Mouse (Mus musculus): ENCODE data around the gene Gucy2g. TPM values are rescaled to one million over a fixed set of nuclear protein-coding genes. Genes with fewer than 3 reads are reported as not detected.

The Gucy2g gene
- polyA plus RNA-seq, 1 experiment from 2014 or later, result not detected

DNA sequence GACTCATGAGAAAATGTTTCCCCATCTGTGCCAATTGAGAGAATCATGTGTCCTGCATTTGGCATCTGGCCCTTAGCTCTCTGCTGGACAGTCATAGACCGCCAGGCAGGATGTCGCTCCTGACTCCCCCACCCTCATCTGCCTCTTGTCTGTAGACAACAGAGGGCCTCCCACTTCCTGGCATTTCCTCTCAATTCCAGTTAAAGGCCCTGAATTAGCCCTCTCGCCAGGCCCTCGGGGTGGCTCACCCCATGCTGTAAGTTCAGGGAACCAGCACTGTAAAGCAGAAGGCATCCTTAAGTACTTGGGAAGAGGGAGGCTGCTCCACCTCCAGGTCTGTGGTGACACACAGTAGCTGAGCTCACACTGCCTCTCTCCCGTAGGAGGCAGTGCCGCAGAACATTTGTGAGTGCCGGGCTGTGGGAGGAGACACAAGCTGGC, 3.8 kb upstream of the Gucy2g start:
- 31% methylated on average over 7 of the region's 7 CpGs for WGBS
- H3K4me3 ChIP-seq, result no peak overlapping the region
- no peaks in the 10 kb centered on the region for H3K27me3 ChIP-seq
- H3K9ac ChIP-seq (replicated peaks), result no peak overlapping the region
- no peaks in the 10 kb centered on the region for H3K9me3 ChIP-seq
- no peaks in the 10 kb centered on the region for H3K4me1 ChIP-seq
- H3K27ac ChIP-seq (replicated peaks), result no peak overlapping the region
- H3K36me3 ChIP-seq, result no peaks in the 10 kb centered on the region
- no peak for ATAC-seq (ENCODE audit: low FRiP score, low read depth)
- no peak overlapping the region for H3K4me2 ChIP-seq (replicated peaks)

DNA sequence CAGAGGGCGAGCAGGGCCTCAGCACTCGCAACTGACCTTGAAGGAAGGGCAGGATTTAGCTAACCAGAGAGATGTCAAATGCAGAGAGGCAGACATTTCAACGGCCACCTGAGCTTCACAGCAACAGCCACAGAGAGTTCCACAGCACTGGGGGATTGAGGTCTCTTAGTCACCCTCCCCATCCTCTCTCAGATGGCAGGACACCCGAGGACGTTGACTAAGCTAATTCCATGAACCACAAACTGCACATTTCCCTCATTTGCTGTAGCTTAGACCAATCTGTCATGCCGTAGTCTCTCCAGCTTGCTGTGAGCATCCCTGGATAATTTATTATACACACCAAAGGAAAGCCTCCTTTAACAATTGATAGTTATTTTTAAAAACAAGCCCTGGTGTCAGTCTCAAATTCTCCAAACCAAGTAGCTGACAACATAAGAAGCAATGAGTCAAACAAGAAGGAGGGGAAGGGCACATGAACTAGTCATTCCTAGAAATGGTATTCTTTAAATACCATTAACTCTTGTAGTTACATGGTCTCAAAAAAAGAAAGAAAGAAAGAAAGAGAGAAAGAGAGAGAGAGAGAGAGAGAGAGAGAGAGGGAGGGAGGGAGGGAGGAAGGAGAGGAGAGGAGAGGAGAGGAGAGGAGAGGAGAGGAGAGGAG, 1.1 kb downstream of the Gucy2g start:
- H3K4me1 ChIP-seq, result no peaks in the 10 kb centered on the region
- ATAC-seq (ENCODE audit: low FRiP score, low read depth), result no peak
- WGBS, result 79% methylated on average over 6 of the region's 6 CpGs

DNA sequence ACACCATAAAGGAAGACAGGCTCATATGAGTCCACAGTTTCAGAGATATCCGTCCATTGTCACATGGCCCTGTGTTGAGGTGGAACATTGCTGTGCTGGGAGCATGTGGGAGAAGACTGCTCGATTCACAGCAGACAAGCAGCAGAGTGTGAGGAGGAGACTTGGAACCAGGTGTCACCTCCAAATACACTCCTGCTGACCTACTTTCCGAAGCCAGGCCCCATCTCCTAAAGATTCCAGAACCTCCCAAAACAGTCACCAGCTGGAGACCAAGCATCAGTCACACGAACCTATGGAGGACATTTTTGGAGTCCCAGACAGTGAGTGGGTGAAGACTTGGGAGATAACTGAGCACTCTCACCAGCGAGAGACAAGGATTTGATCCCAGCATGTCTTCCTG, 4.5 kb downstream of the Gucy2g start:
- no peaks in the 10 kb centered on the region for H3K9me3 ChIP-seq

More for the DNA sequence above, 1.1 kb downstream of the Gucy2g start:
- Histone ChIP-seq H3K4me2 (replicated peaks) (no peak overlapping the region), H3K27me3 (no peaks in the 10 kb centered on the region), H3K9ac (replicated peaks) (no peak overlapping the region), H3K4me3 (no peak overlapping the region), H3K27ac (replicated peaks) (no peak overlapping the region), H3K9me3 (no peaks in the 10 kb centered on the region), H3K36me3 (no peaks in the 10 kb centered on the region)

DNA sequence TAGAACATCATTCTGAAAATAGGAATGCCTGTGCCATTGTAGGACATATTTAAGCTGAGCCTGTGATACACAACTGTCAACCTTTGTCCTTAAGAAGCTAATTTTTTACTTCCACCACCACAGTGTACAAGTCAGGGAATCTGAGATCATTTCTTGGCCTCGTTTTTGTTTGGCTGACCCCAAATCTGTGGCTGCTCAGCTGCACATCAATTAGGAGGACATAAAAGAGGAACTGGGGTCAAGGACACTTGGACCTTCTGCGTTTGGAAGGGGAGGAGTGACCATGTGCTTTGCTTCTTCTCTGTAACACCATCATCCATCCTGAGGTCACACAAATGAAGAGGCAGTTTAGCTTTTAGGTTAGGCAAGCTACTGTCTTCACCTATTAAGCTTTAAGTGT, 5.0 kb downstream of the Gucy2g start:
- no peak for ATAC-seq (ENCODE audit: low FRiP score, low read depth)
- H3K9me3 ChIP-seq, result no peaks in the 10 kb centered on the region
- no peak overlapping the region for H3K27ac ChIP-seq (replicated peaks)
- H3K36me3 ChIP-seq, result no peaks in the 10 kb centered on the region
- no peaks in the 10 kb centered on the region for H3K27me3 ChIP-seq
- 0 out of 2 replicates have a peak, but pooled peaks cover under 1% of the 10 kb centered on the region for H3K4me1 ChIP-seq
- H3K4me3 ChIP-seq, result no peak overlapping the region
- no peak overlapping the region for H3K4me2 ChIP-seq (replicated peaks)
- WGBS, result 61% methylated on average over 2 of the region's 2 CpGs
- no peak overlapping the region for H3K9ac ChIP-seq (replicated peaks)

More for the DNA sequence above, 4.5 kb downstream of the Gucy2g start:
- Histone ChIP-seq H3K36me3 (no peaks in the 10 kb centered on the region), H3K4me3 (no peak overlapping the region), H3K4me2 (replicated peaks) (no peak overlapping the region), H3K4me1 (no peaks in the 10 kb centered on the region), H3K9ac (replicated peaks) (no peak overlapping the region), H3K27ac (replicated peaks) (no peak overlapping the region), H3K27me3 (no peaks in the 10 kb centered on the region)
- no peak for ATAC-seq (ENCODE audit: low FRiP score, low read depth)
- WGBS, result 82% methylated on average over 5 of the region's 5 CpGs

DNA sequence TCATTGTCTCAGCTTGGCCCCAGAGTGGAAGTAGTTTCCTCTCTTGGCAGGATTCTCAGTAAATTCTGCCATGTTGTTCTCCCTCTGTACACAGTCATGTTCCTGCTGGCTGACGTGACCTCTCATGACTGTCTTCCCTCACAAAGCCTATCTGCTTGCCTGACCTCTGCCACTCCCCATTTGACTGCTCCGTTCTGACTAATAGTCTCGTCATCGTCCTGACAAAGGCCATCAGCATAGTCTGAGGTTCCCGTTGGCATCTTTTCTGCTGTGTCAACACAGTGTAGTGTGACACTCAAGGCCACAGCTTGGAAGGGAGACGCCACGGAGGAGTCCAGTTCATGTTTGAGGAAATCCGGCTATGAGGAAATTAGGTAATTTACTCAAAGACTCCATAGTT, 8.9 kb downstream of the Gucy2g start:
- Histone ChIP-seq H3K4me1 (peaks cover 6% of the 10 kb centered on the region; the same call in 1 of the 2 replicates), H3K9me3 (no peaks in the 10 kb centered on the region), H3K9ac (replicated peaks) (no peak overlapping the region), H3K36me3 (no peaks in the 10 kb centered on the region), H3K27ac (replicated peaks) (no peak overlapping the region), H3K27me3 (no peaks in the 10 kb centered on the region), H3K4me2 (replicated peaks) (no peak overlapping the region), H3K4me3 (no peak overlapping the region)
- ATAC-seq (ENCODE audit: low FRiP score, low read depth), result no peak
- WGBS, result 59% methylated on average over 8 of the region's 8 CpGs

DNA sequence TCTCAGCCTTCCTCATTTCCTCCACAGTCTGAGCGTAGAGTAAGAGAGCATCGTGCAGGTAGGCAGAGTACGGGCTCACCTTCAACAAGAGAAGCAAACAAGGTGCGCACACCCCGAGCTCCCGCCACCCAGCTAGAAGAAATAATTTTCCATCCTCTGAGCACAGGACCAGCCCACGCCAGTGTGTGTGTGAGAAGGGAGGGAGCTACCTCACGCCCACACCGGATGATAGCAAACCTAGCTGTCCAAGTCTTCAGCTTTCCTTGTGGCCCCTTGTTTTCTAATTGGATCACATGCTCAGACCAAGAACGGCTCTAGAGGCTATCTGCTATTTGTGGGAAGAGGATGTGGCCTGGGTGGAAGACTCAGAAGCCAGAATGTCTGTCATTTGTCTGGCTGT, 10.0 kb downstream of the Gucy2g start:
- no peak overlapping the region for H3K9ac ChIP-seq (replicated peaks)
- no peaks in the 10 kb centered on the region for H3K27me3 ChIP-seq
- no peak overlapping the region for H3K4me2 ChIP-seq (replicated peaks)
- H3K4me3 ChIP-seq, result no peak overlapping the region
- no peaks in the 10 kb centered on the region for H3K36me3 ChIP-seq
- WGBS, result 83% methylated on average over 10 of the region's 10 CpGs
- H3K27ac ChIP-seq (replicated peaks), result no peak overlapping the region
- no peaks in the 10 kb centered on the region for H3K9me3 ChIP-seq
- ATAC-seq (ENCODE audit: low FRiP score, low read depth), result no peak
- H3K4me1 ChIP-seq, result peaks cover 6% of the 10 kb centered on the region; the same call in 1 of the 2 replicates

DNA sequence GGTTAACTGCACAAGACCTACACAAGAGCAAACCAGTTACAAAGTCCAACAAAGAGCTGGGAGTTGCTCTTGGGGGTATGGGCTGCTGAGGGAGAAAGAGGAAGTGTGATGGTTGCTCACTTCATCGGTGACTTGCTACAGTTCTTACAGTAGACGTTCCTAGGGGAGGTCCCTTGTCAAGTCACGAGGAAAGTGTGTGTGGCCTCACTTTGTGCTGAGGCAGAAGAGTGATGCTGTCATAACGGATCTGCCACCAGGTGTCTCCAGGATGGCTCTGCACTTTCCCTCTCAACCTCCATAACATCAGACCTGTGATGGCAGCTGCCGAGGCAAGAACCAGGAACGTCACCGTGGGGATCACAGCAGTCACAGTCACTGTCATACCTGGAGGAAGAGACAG, 13.9 kb downstream of the Gucy2g start:
- H3K4me1 ChIP-seq, result peaks cover 6% of the 10 kb centered on the region; the same call in 1 of the 2 replicates
- H3K27ac ChIP-seq (replicated peaks), result no peak overlapping the region
- no peak overlapping the region for H3K9ac ChIP-seq (replicated peaks)
- no peaks in the 10 kb centered on the region for H3K27me3 ChIP-seq
- ATAC-seq (ENCODE audit: low FRiP score, low read depth), result no peak
- WGBS, result 82% methylated on average over 7 of the region's 7 CpGs
- H3K4me2 ChIP-seq (replicated peaks), result no peak overlapping the region
- H3K4me3 ChIP-seq, result no peak overlapping the region
- H3K9me3 ChIP-seq, result no peaks in the 10 kb centered on the region
- H3K36me3 ChIP-seq, result no peaks in the 10 kb centered on the region

DNA sequence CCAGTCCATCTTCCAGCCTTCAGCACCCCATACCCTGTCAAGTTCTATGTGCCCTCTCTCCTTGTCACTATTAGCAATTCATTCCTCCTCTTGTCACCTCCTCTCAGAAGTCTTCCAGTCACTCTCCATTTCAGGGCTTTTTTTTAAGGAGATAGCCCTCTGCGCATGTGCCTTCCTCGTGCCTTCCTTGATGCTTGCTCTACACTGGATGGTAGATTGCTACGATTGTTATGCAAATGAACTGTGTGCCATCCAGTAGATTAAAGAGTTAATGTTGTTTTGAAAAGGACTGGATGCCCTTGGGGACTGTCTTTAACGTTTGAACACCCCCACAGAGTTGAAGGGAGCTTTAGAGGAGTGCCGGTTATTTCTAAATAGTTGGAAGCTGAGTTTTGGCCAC, 14.4 kb downstream of the Gucy2g start:
- ATAC-seq (ENCODE audit: low FRiP score, low read depth), result no peak
- H3K9ac ChIP-seq (replicated peaks), result no peak overlapping the region
- H3K4me2 ChIP-seq (replicated peaks), result no peak overlapping the region
- H3K27me3 ChIP-seq, result no peaks in the 10 kb centered on the region
- H3K27ac ChIP-seq (replicated peaks), result no peak overlapping the region
- H3K36me3 ChIP-seq, result no peaks in the 10 kb centered on the region
- H3K4me3 ChIP-seq, result no peak overlapping the region
- whole genome bisulfite sequencing, result 63% methylated on average over 5 of the region's 5 CpGs
- H3K4me1 ChIP-seq, result peaks cover 6% of the 10 kb centered on the region; the same call in 1 of the 2 replicates
- H3K9me3 ChIP-seq, result no peaks in the 10 kb centered on the region

DNA sequence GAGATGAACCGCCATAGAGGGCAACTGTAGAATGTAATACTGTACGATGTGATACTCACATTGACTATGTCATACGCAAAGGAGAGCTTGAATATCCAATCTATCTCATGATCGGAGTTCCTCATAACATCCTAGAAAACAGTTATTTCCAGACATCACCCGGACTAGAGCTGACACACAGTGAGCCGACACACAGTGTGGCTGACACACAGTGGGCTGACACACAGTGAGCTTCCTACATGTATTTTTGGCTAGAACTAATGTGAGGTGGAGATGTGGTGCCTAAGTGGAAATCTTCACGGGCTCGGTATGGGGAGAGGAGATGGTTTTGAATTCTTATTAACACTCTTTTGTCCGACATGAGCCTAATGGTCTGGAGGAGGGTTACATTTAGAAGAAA, 18.8 kb downstream of the Gucy2g start:
- 91% methylated on average over 9 of the region's 9 CpGs for WGBS
- H3K9ac ChIP-seq (replicated peaks), result no peak overlapping the region
- no peaks in the 10 kb centered on the region for H3K36me3 ChIP-seq
- peaks cover 6% of the 10 kb centered on the region; the same call in 1 of the 2 replicates for H3K4me1 ChIP-seq
- H3K9me3 ChIP-seq, result no peaks in the 10 kb centered on the region
- H3K27me3 ChIP-seq, result peaks cover 9% of the 10 kb centered on the region; the same call in 1 of the 2 replicates
- no peak overlapping the region for H3K27ac ChIP-seq (replicated peaks)
- H3K4me2 ChIP-seq (replicated peaks), result no peak overlapping the region
- no peak overlapping the region for H3K4me3 ChIP-seq
- no peak for ATAC-seq (ENCODE audit: low FRiP score, low read depth)

DNA sequence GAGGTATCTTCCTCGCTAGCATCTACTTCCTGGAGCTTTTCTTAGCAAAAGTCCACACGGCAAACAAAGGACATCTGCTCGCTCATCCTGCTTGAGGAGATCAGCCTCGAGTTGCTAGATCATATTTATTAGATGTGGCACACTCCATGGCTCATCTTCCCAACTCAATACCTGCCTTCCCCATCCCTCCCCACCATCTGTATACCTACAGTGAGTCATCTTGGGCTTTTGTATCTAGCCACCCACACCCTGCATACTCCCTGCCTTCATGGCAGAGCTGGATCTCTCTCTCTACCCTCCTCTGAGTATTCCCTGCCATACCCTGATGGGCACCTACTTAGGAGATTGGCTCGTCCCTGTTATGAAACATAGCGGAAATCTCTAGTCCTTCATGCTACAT, 19.8 kb downstream of the Gucy2g start:
- no peak for ATAC-seq (ENCODE audit: low FRiP score, low read depth)
- peaks cover 9% of the 10 kb centered on the region; the same call in 1 of the 2 replicates for H3K27me3 ChIP-seq
- H3K27ac ChIP-seq (replicated peaks), result no peak overlapping the region
- H3K9ac ChIP-seq (replicated peaks), result no peak overlapping the region
- no peak overlapping the region for H3K4me3 ChIP-seq
- 83% methylated on average over 6 of the region's 6 CpGs for WGBS
- no peaks in the 10 kb centered on the region for H3K9me3 ChIP-seq
- no peak overlapping the region for H3K4me2 ChIP-seq (replicated peaks)
- no peaks in the 10 kb centered on the region for H3K36me3 ChIP-seq
- H3K4me1 ChIP-seq, result peaks cover 6% of the 10 kb centered on the region; the same call in 1 of the 2 replicates

DNA sequence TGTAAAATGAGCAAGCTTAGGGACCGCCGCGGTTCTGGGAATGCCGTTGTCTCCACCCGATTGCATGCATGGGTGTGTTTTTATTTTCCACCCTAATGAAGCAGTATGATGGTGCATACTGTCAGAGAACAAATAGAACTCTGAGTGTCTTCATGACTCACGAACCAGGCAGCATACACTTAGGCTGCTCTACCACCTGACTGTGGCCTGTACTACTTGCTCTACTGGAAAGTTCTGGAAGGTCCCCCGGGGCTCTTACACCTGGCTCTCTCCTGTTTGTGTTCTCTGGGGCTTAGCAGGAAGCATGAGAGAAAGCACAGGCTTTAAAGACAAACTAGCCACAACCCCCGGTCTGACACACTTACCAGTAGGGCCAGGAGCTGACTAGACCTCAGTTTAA, 21.7 kb downstream of the Gucy2g start:
- WGBS, result 81% methylated on average over 8 of the region's 8 CpGs
- peaks cover 6% of the 10 kb centered on the region; the same call in 1 of the 2 replicates for H3K4me1 ChIP-seq
- ATAC-seq (ENCODE audit: low FRiP score, low read depth), result no peak
- no peaks in the 10 kb centered on the region for H3K9me3 ChIP-seq
- no peak overlapping the region for H3K27ac ChIP-seq (replicated peaks)
- 0 out of 2 replicates have a peak overlapping the region, but pooled peaks have one; percentile 49 for H3K9ac ChIP-seq (replicated peaks)
- peak overlapping the region; percentile 59; the same call in 1 of the 2 replicates for H3K4me2 ChIP-seq (replicated peaks)
- no peaks in the 10 kb centered on the region for H3K36me3 ChIP-seq
- H3K4me3 ChIP-seq, result no peak overlapping the region
- peaks cover 9% of the 10 kb centered on the region; the same call in 1 of the 2 replicates for H3K27me3 ChIP-seq

DNA sequence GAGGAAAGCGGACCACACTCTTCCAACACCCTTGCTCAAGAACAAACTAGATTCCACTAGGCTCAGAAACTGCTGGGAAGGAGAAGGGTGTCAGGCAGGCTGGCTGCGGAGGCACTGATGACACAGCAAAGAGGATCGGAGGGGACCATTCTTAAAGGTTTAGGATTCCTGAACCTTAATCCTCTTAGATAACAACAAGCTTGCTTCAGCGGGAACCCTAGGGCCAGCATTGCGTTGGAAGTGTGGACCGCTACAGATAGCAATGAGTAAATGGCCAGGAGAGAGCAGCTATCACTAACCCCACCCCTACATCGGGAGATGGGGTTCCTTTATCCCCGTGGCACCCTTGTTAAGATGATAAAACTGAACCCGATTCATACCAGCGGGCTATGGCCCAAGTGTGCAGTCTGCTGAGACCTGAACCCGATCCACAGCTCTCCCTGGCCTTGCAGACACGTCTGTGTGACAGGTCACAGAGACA, 22.3 kb downstream of the Gucy2g start:
- H3K9ac ChIP-seq (replicated peaks), result peak overlapping the region; percentile 49
- H3K9me3 ChIP-seq, result no peaks in the 10 kb centered on the region
- H3K4me1 ChIP-seq, result peaks cover 6% of the 10 kb centered on the region; the same call in 1 of the 2 replicates
- 10% methylated on average over 12 of the region's 12 CpGs for WGBS
- peak overlapping the region; percentile 59 for H3K4me2 ChIP-seq (replicated peaks)
- peak overlapping the region; percentile 41 for H3K4me3 ChIP-seq
- H3K27me3 ChIP-seq, result peaks cover 9% of the 10 kb centered on the region; the same call in 1 of the 2 replicates
- H3K36me3 ChIP-seq, result no peaks in the 10 kb centered on the region
- no peak overlapping the region for H3K27ac ChIP-seq (replicated peaks)
- peak; percentile 38; the same call in 1 of the 2 replicates for ATAC-seq (ENCODE audit: low FRiP score, low read depth)

All from midbrain, embryonic 12.5 days (tissue).